Mouse (Mus musculus) G1E (cell line): ENCODE measurements around the gene Eif2b2. TPM values are rescaled to one million over a fixed set of nuclear protein-coding genes. Genes with fewer than 3 reads are reported as not detected.

ENCODE experiments used
- ATAC-seq: 2 replicates; pipeline ENCODE4 v1.8.0; 2016; ENCODE audit warnings: mild to moderate bottlenecking; ENCODE audit not compliant: insufficient number of reproducible peaks, poor library complexity, low FRiP score, severe bottlenecking; ENCODE audit errors: extremely low read depth
- DNase-seq: peaks from one replicate; pipeline ENCODE4 v3.0.0; 2012; ENCODE audit warnings: low spot score
- H3K27me3 ChIP-seq: 2 replicates; pipeline ENCODE4 v1.6.1; 2012; ENCODE audit warnings: mild to moderate bottlenecking, low read length, inconsistent platforms; ENCODE audit not compliant: insufficient read depth
- H3K36me3 ChIP-seq: replicated peaks from 2 replicates; pipeline ENCODE3; 2012; ENCODE audit warnings: mild to moderate bottlenecking, inconsistent platforms
- H3K4me1 ChIP-seq: 2 replicates; pipeline ENCODE4 v1.6.1; 2012; ENCODE audit warnings: low read depth, low read length, inconsistent platforms, mixed read lengths; ENCODE audit not compliant: insufficient read depth
- H3K4me3 ChIP-seq: 2 replicates; pipeline ENCODE4 v1.5.1; 2012; ENCODE audit warnings: low read depth, mild to moderate bottlenecking, inconsistent platforms, low read length, moderate library complexity, mixed read lengths
- H3K9me3 ChIP-seq: replicated peaks from 2 replicates; pipeline ENCODE4 v1.6.1; 2012; ENCODE audit warnings: inconsistent platforms
- CTCF ChIP-seq: IDR thresholded peaks from 2 replicates; pipeline ENCODE4 v1.5.1; 2012; ENCODE audit warnings: low read depth, low read length, inconsistent platforms, mixed read lengths
- GATA1 ChIP-seq: IDR thresholded peaks from 2 replicates; pipeline ENCODE4 v1.6.1; 2012; ENCODE audit warnings: borderline replicate concordance, low read length, inconsistent platforms, mixed read lengths
- GATA2 ChIP-seq: IDR thresholded peaks from 2 replicates; pipeline ENCODE4 v1.6.1; 2012; ENCODE audit warnings: low read depth, low read length, inconsistent platforms, borderline replicate concordance
- POLR2AphosphoS5 ChIP-seq: IDR thresholded peaks from 2 replicates; pipeline ENCODE4 v1.6.1; 2012; ENCODE audit warnings: low read depth, low read length, inconsistent platforms; ENCODE audit not compliant: insufficient replicate concordance
- TAL1 ChIP-seq: conservative IDR thresholded peaks from 2 replicates; pipeline ENCODE4 v1.6.1; 2012; ENCODE audit warnings: low read depth, low read length, inconsistent platforms, mixed read lengths
- polyA plus RNA-seq: library from polyadenylated mRNA; stranded (reverse); fragments of >175 nt; gene quantifications from 2 replicates; pipeline ENCODE4 v1.2.3, GENCODE M21; 2012
- total RNA-seq, 2 experiments: library from RNA; stranded (forward) in 1 of 2; stranded (reverse) in 1 of 2; fragments of 200-1000 nt in 1 of 2; fragments of >200 nt in 1 of 2; fragmentation: Nextera tagmentation in 1 of 2; gene quantifications; 2 replicates each; pipeline ENCODE4 v1.2.3; 2014 to 2017

Eif2b2 gene
- total and polyA plus RNA-seq, 3 experiments: 28.4 to 320 (median 155) TPM

GRCm38 (mm10) chr12:85233376-85234358 lies 14.4 kb downstream of the Eif2b2 start:
- ATAC-seq: no peak
- peaks cover 35% of the 10 kb centered on the region for H3K36me3 ChIP-seq

GRCm38 (mm10) chr12:85237553-85237952 lies 18.3 kb downstream of the Eif2b2 start:
- peaks cover 47% of the 10 kb centered on the region for H3K36me3 ChIP-seq
- ATAC-seq (no peak), DNase-seq (no peak)
- no peak for TF ChIP-seq GATA1
- TF ChIP-seq TAL1: no peak
- no peak for TF ChIP-seq POLR2AphosphoS5
- no peak for TF ChIP-seq GATA2
- no peak for TF ChIP-seq CTCF
- no peak overlapping the region for H3K4me3 ChIP-seq
- no peaks in the 10 kb centered on the region for H3K9me3 ChIP-seq
- H3K27me3 ChIP-seq: peaks cover 3% of the 10 kb centered on the region; the same call in 1 of the 2 replicates
- peaks cover 5% of the 10 kb centered on the region for H3K4me1 ChIP-seq

More at GRCm38 (mm10) chr12:85233376-85234358, 14.4 kb downstream of the Eif2b2 start:
- no peaks in the 10 kb centered on the region for H3K9me3 ChIP-seq
- H3K4me1 ChIP-seq: peaks cover 3% of the 10 kb centered on the region; the same call in 1 of the 2 replicates
- no peak for TF ChIP-seq POLR2AphosphoS5
- no peak for TF ChIP-seq GATA1
- TF ChIP-seq CTCF: no peak
- no peak for TF ChIP-seq TAL1
- no peak for TF ChIP-seq GATA2
- no peak for DNase-seq
- peaks cover 6% of the 10 kb centered on the region; the same call in 1 of the 2 replicates for H3K27me3 ChIP-seq
- H3K4me3 ChIP-seq: no peak overlapping the region

DNA sequence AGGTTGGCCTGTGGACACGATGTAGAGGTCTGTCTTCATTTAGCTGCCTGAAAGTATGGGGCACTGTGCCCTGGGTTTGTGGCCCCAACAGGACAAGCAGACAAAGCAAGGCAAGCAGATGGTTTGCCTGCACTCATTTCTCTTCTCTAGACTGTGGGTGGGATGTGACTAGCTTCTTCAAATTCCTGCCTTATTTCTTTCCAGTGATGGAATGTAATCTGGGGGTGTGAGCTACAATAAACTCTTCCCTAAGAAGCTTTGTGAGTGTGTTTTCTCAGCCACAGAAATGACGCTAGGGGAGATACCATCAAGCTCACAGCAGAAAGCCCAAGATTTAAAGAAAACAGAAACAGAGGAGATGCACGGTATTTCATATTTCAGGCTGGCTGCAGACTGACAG lies 32.8 kb downstream of the Eif2b2 start:
- peaks cover 5% of the 10 kb centered on the region for H3K9me3 ChIP-seq
- ATAC-seq: no peak
- peaks cover 13% of the 10 kb centered on the region for H3K36me3 ChIP-seq
- no peaks in the 10 kb centered on the region; the same call in 1 of the 2 replicates for H3K27me3 ChIP-seq
- no peak for TF ChIP-seq GATA2
- no peak for TF ChIP-seq TAL1
- no peak for TF ChIP-seq GATA1
- no peak for TF ChIP-seq POLR2AphosphoS5
- no peak for TF ChIP-seq CTCF
- peaks cover 9% of the 10 kb centered on the region for H3K4me1 ChIP-seq
- H3K4me3 ChIP-seq: no peak overlapping the region
- no peak for DNase-seq

- no peak for ATAC-seq
Measured at GRCm38 (mm10) chr12:85256074-85256751, 36.9 kb downstream of the Eif2b2 start.

GRCm38 (mm10) chr12:85257008-85257639 lies 37.8 kb downstream of the Eif2b2 start:
- peaks cover 13% of the 10 kb centered on the region for H3K4me1 ChIP-seq
- peaks cover 32% of the 10 kb centered on the region for H3K36me3 ChIP-seq
- no peaks in the 10 kb centered on the region for H3K27me3 ChIP-seq
- peak; percentile 81 for ATAC-seq
- no peak overlapping the region for H3K4me3 ChIP-seq
- TF ChIP-seq GATA2 (no peak), POLR2AphosphoS5 (no peak), TAL1 (no peak), CTCF (no peak), GATA1 (no peak)
- no peak for DNase-seq
- no peaks in the 10 kb centered on the region for H3K9me3 ChIP-seq

More at GRCm38 (mm10) chr12:85256074-85256751, 36.9 kb downstream of the Eif2b2 start:
- Histone ChIP-seq H3K27me3 (no peaks in the 10 kb centered on the region), H3K4me3 (no peak overlapping the region), H3K9me3 (no peaks in the 10 kb centered on the region), H3K36me3 (peaks cover 27% of the 10 kb centered on the region), H3K4me1 (peaks cover 13% of the 10 kb centered on the region)
- no peak for TF ChIP-seq CTCF
- no peak for TF ChIP-seq TAL1
- TF ChIP-seq GATA2: no peak
- TF ChIP-seq GATA1: no peak
- no peak for TF ChIP-seq POLR2AphosphoS5
- no peak for DNase-seq

DNA sequence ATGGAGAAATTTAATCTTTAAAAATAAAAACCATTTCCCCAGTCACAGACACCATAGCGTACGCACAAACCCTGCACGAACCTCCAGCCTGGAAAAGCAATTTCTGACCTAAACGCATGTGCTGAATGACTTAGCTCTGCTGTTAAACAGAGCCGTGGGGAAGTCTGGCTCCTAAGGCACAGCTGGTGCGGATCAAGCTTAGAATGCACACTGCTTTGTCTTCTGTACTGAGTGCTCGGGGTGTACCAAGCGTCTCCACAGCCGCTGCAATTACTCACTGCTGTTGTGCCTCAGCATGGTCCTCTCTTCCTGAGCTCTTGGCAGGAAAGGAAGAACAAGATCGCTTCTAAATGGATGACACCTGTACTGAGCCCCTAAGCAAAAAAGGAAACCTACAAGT lies 43.2 kb downstream of the Eif2b2 start:
- no peak for ATAC-seq
- no peak overlapping the region for H3K4me3 ChIP-seq

More for the DNA sequence above, 43.2 kb downstream of the Eif2b2 start:
- peaks cover 35% of the 10 kb centered on the region for H3K36me3 ChIP-seq
- no peaks in the 10 kb centered on the region for H3K27me3 ChIP-seq
- H3K4me1 ChIP-seq: peaks cover 4% of the 10 kb centered on the region
- TF ChIP-seq CTCF (no peak), GATA2 (no peak), POLR2AphosphoS5 (no peak), GATA1 (no peak), TAL1 (no peak)
- no peak for DNase-seq
- no peaks in the 10 kb centered on the region for H3K9me3 ChIP-seq
